Mouse (Mus musculus) MEL (cell line): ENCODE results near the gene Lurap1. TPM values are rescaled to one million over a fixed set of nuclear protein-coding genes. Genes with fewer than 3 reads are reported as not detected.

Experiments used
- DNase-seq: peaks from one replicate; pipeline ENCODE4 v3.0.0; 2011; ENCODE audit warnings: low read depth, low spot score
- H3K27ac ChIP-seq: 2 replicates; pipeline ENCODE4 v1.5.1; 2012; ENCODE audit warnings: low read depth, mild to moderate bottlenecking, control low read depth, low read length, moderate library complexity; ENCODE audit not compliant: control insufficient read depth
- H3K27me3 ChIP-seq, 2 experiments: fragments of 150-350 bp in 1 of 2; sonication (generic) in 1 of 2; 2 replicates each; pipeline ENCODE4 v1.6.1; 2012; ENCODE audit warnings: low read length in 2 of 2, mild to moderate bottlenecking in 2 of 2, improper control_type of control experiment in 1 of 2, moderate library complexity in 1 of 2; ENCODE audit not compliant: insufficient read depth in 2 of 2, control insufficient read depth in 1 of 2
- H3K36me3 ChIP-seq, 2 experiments: 2 replicates each; pipeline ENCODE4 v1.6.1; 2012 to 2014; ENCODE audit warnings: low read length in 2 of 2, improper control_type of control experiment in 1 of 2, inconsistent platforms in 1 of 2, mild to moderate bottlenecking in 1 of 2; ENCODE audit not compliant: insufficient read depth in 2 of 2, control insufficient read depth in 1 of 2
- H3K4me1 ChIP-seq, 2 experiments: fragments of 150-350 bp in 1 of 2; sonication (generic) in 1 of 2; 2 replicates each; pipeline ENCODE4 v1.6.1; 2012; ENCODE audit warnings: low read length in 2 of 2, improper control_type of control experiment in 1 of 2, mild to moderate bottlenecking in 1 of 2; ENCODE audit not compliant: insufficient read depth in 2 of 2, control insufficient read depth in 1 of 2
- H3K4me3 ChIP-seq, 2 experiments: fragments of 150-350 bp in 1 of 2; sonication (generic) in 1 of 2; 2 replicates each; pipeline ENCODE4 v1.5.1; 2012; ENCODE audit warnings: low read depth in 2 of 2, low read length in 2 of 2, mild to moderate bottlenecking in 2 of 2, moderate library complexity in 2 of 2, control low read depth in 1 of 2, improper control_type of control experiment in 1 of 2; ENCODE audit not compliant: control insufficient read depth in 1 of 2, insufficient read depth in 1 of 2
- H3K79me2 ChIP-seq: 2 replicates; pipeline ENCODE4 v1.6.1; 2012; ENCODE audit warnings: mild to moderate bottlenecking, low read length, moderate library complexity; ENCODE audit not compliant: control insufficient read depth, poor library complexity, insufficient read depth
- H3K9ac ChIP-seq: 2 replicates; pipeline ENCODE4 v1.6.1; 2012; ENCODE audit warnings: low read depth, mild to moderate bottlenecking, control low read depth, low read length, moderate library complexity; ENCODE audit not compliant: control insufficient read depth, poor library complexity, severe bottlenecking
- H3K9me3 ChIP-seq: fragments of 150-350 bp; sonication (generic); replicated peaks from 2 replicates; pipeline ENCODE4 v1.6.1; 2012; ENCODE audit warnings: mild to moderate bottlenecking, low read length, improper control_type of control experiment, moderate library complexity; ENCODE audit not compliant: insufficient read depth
- CHD2 ChIP-seq: IDR thresholded peaks from 2 replicates; pipeline ENCODE4 v1.6.1; 2011; ENCODE audit warnings: low read length, improper control_type of control experiment
- CTCF ChIP-seq, 3 experiments: IDR thresholded peaks in 2 of 3; conservative IDR thresholded peaks in 1 of 3; 2 replicates each; pipeline ENCODE4 v1.5.1; 2011 to 2012; ENCODE audit warnings: low read length in 3 of 3, low read depth in 2 of 3, mild to moderate bottlenecking in 2 of 3, improper control_type of control experiment in 1 of 3, inconsistent platforms in 1 of 3, mixed read lengths in 1 of 3, moderate library complexity in 1 of 3; ENCODE audit not compliant: control insufficient read depth in 1 of 3, insufficient read depth in 1 of 3, poor library complexity in 1 of 3, severe bottlenecking in 1 of 3
- HCFC1 ChIP-seq: IDR thresholded peaks from 2 replicates; pipeline ENCODE4 v1.6.1; 2012; ENCODE audit warnings: low read depth, mild to moderate bottlenecking, inconsistent platforms, low read length, improper control_type of control experiment, moderate library complexity
- JUND ChIP-seq: IDR thresholded peaks from 2 replicates; pipeline ENCODE4 v1.6.1; 2011; ENCODE audit warnings: low read depth, mild to moderate bottlenecking, improper control_type of control experiment, low read length
- KAT2A ChIP-seq: conservative IDR thresholded peaks from 2 replicates; pipeline ENCODE4 v1.6.1; 2012; ENCODE audit warnings: low read depth, low read length, improper control_type of control experiment, inconsistent platforms
- MAFK ChIP-seq: IDR thresholded peaks from 2 replicates; pipeline ENCODE4 v1.6.1; 2011; ENCODE audit warnings: low read depth, mild to moderate bottlenecking, low read length, improper control_type of control experiment, borderline replicate concordance
- MXI1 ChIP-seq: IDR thresholded peaks from 2 replicates; pipeline ENCODE4 v1.6.1; 2011; ENCODE audit warnings: mild to moderate bottlenecking, low read depth, low read length, improper control_type of control experiment
- MYB ChIP-seq: IDR thresholded peaks from 2 replicates; pipeline ENCODE4 v1.6.1; 2011; ENCODE audit warnings: mild to moderate bottlenecking, low read depth, low read length, improper control_type of control experiment
- NELFE ChIP-seq: IDR thresholded peaks from 2 replicates; pipeline ENCODE4 v1.6.1; 2011; ENCODE audit warnings: low read depth, low read length, improper control_type of control experiment
- POLR2AphosphoS2 ChIP-seq: IDR thresholded peaks from 2 replicates; pipeline ENCODE4 v1.6.1; 2011; ENCODE audit warnings: low read length, improper control_type of control experiment
- POLR2AphosphoS5 ChIP-seq: IDR thresholded peaks from 2 replicates; pipeline ENCODE4 v1.6.1; 2012; ENCODE audit warnings: low read depth, borderline replicate concordance, mild to moderate bottlenecking, inconsistent platforms, low read length, moderate library complexity, mixed read lengths
- RCOR1 ChIP-seq: IDR thresholded peaks from 2 replicates; pipeline ENCODE4 v1.6.1; 2012; ENCODE audit warnings: low read depth, mild to moderate bottlenecking, inconsistent platforms, low read length, improper control_type of control experiment
- SMC3 ChIP-seq: IDR thresholded peaks from 2 replicates; pipeline ENCODE4 v1.6.1; 2011; ENCODE audit warnings: low read depth, low read length, improper control_type of control experiment
- TAL1 ChIP-seq: IDR thresholded peaks from 2 replicates; pipeline ENCODE4 v1.6.1; 2012; ENCODE audit warnings: mild to moderate bottlenecking, inconsistent platforms, low read length, moderate library complexity, mixed read lengths
- TBP ChIP-seq: IDR thresholded peaks from 2 replicates; pipeline ENCODE4 v1.8.0; 2011; ENCODE audit warnings: low read depth, low read length, improper control_type of control experiment
- UBTF ChIP-seq: IDR thresholded peaks from 2 replicates; pipeline ENCODE4 v1.6.1; 2012; ENCODE audit warnings: low read depth, mild to moderate bottlenecking, inconsistent platforms, low read length, improper control_type of control experiment, moderate library complexity, borderline replicate concordance; ENCODE audit not compliant: insufficient read depth
- USF1 ChIP-seq: IDR thresholded peaks from 2 replicates; pipeline ENCODE4 v1.6.1; 2014; ENCODE audit warnings: low read depth, mild to moderate bottlenecking, inconsistent platforms, low read length, improper control_type of control experiment, moderate library complexity
- ZC3H11A ChIP-seq: IDR thresholded peaks from 2 replicates; pipeline ENCODE4 v1.6.1; 2012; ENCODE audit warnings: low read depth, mild to moderate bottlenecking, inconsistent platforms, low read length, improper control_type of control experiment
- ZKSCAN1 ChIP-seq: IDR thresholded peaks from 2 replicates; pipeline ENCODE4 v1.6.1; 2012; ENCODE audit warnings: low read depth, mild to moderate bottlenecking, inconsistent platforms, low read length, improper control_type of control experiment, moderate library complexity
- polyA plus RNA-seq, 2 experiments: library from polyadenylated mRNA; stranded (reverse) in 1 of 2; unstranded in 1 of 2; fragments of >175 nt in 1 of 2; fragments of >200 nt in 1 of 2; gene quantifications; 2 replicates each; pipeline versions ENCODE4 v1.2.1 to v1.2.4; 2012; ENCODE audit warnings: low replicate concordance in 2 of 2, low read depth in 1 of 2; ENCODE audit not compliant: insufficient read length in 2 of 2, insufficient read depth in 1 of 2, missing spikeins in 1 of 2
- total RNA-seq: library from RNA; depleted of rRNA; stranded (reverse); fragments of 300-350 nt; gene quantifications from 2 replicates; pipeline ENCODE4 v1.2.3, GENCODE M21; 2012

Gene Lurap1
- total and polyA plus RNA-seq, 3 experiments: 0.85 to 1.2 TPM; not detected in 1

DNA sequence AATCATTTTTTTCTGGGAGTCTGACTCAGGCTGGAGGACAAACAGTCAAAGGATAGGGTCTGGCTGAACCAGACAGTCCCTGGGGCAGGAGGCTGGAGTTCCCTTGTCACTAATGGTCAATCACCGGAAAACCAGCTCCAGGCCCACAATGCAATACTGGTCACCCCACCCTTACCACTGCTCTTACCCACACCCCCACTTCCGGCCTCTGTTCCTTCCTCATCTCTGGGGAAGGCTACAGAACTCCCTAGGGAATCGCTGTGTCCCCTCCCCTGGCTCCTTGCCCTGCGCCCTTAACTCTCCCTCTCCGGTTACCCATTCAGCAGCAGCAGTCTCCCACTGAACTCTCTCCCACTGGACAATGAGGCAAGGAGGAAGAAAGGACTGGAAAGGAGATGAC lies 26.0 kb upstream of the Lurap1 start:
- Histone ChIP-seq H3K79me2 (no peaks in the 10 kb centered on the region), H3K9me3 (no peaks in the 10 kb centered on the region), H3K36me3 (peaks cover 0 to 12% of the 10 kb centered on the region in 2 experiments; a peak in 2 of 4 replicates), H3K4me1 (peaks cover 2 to 22% of the 10 kb centered on the region in 2 experiments; a peak in 2 of 4 replicates), H3K9ac (no peak overlapping the region), H3K4me3 (no peak overlapping the region), H3K27ac (no peak overlapping the region), H3K27me3 (peaks cover 0 to 2% of the 10 kb centered on the region in 2 experiments; a peak in 1 of 4 replicates)
- TF ChIP-seq HCFC1: no peak
- TF ChIP-seq USF1: no peak
- TF ChIP-seq RCOR1: no peak
- no peak for TF ChIP-seq NELFE
- TF ChIP-seq MXI1: no peak
- no peak for TF ChIP-seq MYB
- no peak for TF ChIP-seq POLR2AphosphoS2
- TF ChIP-seq KAT2A: no peak
- TF ChIP-seq POLR2AphosphoS5: no peak
- TF ChIP-seq SMC3: no peak
- TF ChIP-seq MAFK: no peak
- TF ChIP-seq JUND: no peak
- no peak for TF ChIP-seq ZC3H11A
- no peak for DNase-seq

DNA sequence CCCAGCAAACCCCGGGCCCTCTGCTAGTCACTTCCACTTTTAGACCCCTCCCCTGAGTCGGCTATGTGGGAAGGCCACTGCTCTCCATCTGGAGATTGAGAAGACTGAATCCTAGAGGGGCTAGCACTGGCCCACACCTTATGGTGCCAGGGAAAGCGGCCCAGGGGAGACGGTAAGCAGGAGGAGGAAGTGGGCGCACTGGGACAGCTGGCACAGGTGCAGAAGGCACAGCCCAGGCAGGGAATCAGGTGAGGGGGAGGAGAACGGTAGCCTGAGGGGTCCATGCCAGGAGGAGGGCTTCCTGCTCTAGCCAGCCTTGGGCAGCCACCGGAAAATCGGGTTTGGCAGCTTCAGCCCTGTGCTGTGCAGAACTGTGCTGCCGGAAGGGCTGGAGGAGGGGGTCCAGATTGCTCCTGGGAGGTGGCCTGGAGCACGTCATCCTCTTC lies 25.4 kb upstream of the Lurap1 start:
- H3K79me2 ChIP-seq: no peaks in the 10 kb centered on the region
- no peak overlapping the region for H3K9ac ChIP-seq
- peaks cover 0 to 12% of the 10 kb centered on the region in 2 experiments; a peak in 2 of 4 replicates for H3K36me3 ChIP-seq
- TF ChIP-seq TAL1 (no peak), CTCF (IDR thresholded peaks at IDR 0.05 in 2 of 3, conservative IDR thresholded peaks at IDR 0.05 in 1 of 3; ENCODE audit: control insufficient read depth in 1 of 3, insufficient read depth in 1 of 3, low read depth in 2 of 3, low read length in 3 of 3, poor library complexity in 1 of 3, severe bottlenecking in 1 of 3) (no peak), ZKSCAN1 (no peak), TBP (no peak), POLR2AphosphoS5 (no peak), CHD2 (no peak), POLR2AphosphoS2 (no peak), UBTF (no peak), SMC3 (no peak), ZC3H11A (no peak)
- peaks cover 0 to 2% of the 10 kb centered on the region in 2 experiments; a peak in 1 of 4 replicates for H3K27me3 ChIP-seq
- DNase-seq: no peak
- no peak overlapping the region for H3K4me3 ChIP-seq
- H3K27ac ChIP-seq: no peak overlapping the region
- H3K9me3 ChIP-seq: no peaks in the 10 kb centered on the region
- peaks cover 2 to 22% of the 10 kb centered on the region in 2 experiments; a peak in 2 of 4 replicates for H3K4me1 ChIP-seq
